Mouse (Mus musculus) embryonic fibroblast, embryonic 13.5 days (primary cell): ENCODE results near the gene Slc35b4. TPM values are rescaled to one million over a fixed set of nuclear protein-coding genes. Genes with fewer than 3 reads are reported as not detected.

Experiments used
- H3K27ac ChIP-seq: 2 replicates; pipeline ENCODE4 v1.5.1; 2012; ENCODE audit warnings: low read length, control low read depth, inconsistent platforms; ENCODE audit not compliant: insufficient read depth
- H3K4me1 ChIP-seq: 2 replicates; pipeline ENCODE4 v1.6.1; 2011; ENCODE audit warnings: low read length; ENCODE audit not compliant: control insufficient read depth, insufficient read depth
- H3K4me3 ChIP-seq: 2 replicates; pipeline ENCODE4 v1.5.1; 2011; ENCODE audit warnings: mild to moderate bottlenecking, control low read depth, low read length; ENCODE audit not compliant: insufficient read depth
- CTCF ChIP-seq: IDR thresholded peaks from 2 replicates; pipeline ENCODE4 v1.5.1; 2011; ENCODE audit warnings: mild to moderate bottlenecking, control low read depth, low read length, moderate library complexity, borderline replicate concordance; ENCODE audit not compliant: insufficient read depth
- POLR2A ChIP-seq: IDR thresholded peaks from 2 replicates; pipeline ENCODE4 v1.6.1; 2011; ENCODE audit warnings: low read depth, mild to moderate bottlenecking, control low read depth, low read length, moderate library complexity
- polyA plus RNA-seq: library from polyadenylated mRNA; stranded (reverse); fragments of >200 nt; gene quantifications from 2 replicates; pipeline ENCODE4 v1.2.4, GENCODE M21; 2011; ENCODE audit warnings: low read depth; ENCODE audit not compliant: missing spikeins, insufficient read length

The Slc35b4 gene
- polyA plus RNA-seq, 1 experiment, result 55.4 TPM

GRCm38 (mm10) chr6:34189494-34189893, 12.6 kb upstream of the Slc35b4 start:
- Histone ChIP-seq H3K4me3 (no peak overlapping the region), H3K27ac (no peak overlapping the region), H3K4me1 (no peaks in the 10 kb centered on the region)
- no peak for TF ChIP-seq CTCF
- TF ChIP-seq POLR2A, result no peak

GRCm38 (mm10) chr6:34187986-34188599, 11.2 kb upstream of the Slc35b4 start:
- no peak overlapping the region for H3K4me3 ChIP-seq
- H3K4me1 ChIP-seq, result no peaks in the 10 kb centered on the region
- H3K27ac ChIP-seq, result no peak overlapping the region
- no peak for TF ChIP-seq CTCF
- no peak for TF ChIP-seq POLR2A

DNA sequence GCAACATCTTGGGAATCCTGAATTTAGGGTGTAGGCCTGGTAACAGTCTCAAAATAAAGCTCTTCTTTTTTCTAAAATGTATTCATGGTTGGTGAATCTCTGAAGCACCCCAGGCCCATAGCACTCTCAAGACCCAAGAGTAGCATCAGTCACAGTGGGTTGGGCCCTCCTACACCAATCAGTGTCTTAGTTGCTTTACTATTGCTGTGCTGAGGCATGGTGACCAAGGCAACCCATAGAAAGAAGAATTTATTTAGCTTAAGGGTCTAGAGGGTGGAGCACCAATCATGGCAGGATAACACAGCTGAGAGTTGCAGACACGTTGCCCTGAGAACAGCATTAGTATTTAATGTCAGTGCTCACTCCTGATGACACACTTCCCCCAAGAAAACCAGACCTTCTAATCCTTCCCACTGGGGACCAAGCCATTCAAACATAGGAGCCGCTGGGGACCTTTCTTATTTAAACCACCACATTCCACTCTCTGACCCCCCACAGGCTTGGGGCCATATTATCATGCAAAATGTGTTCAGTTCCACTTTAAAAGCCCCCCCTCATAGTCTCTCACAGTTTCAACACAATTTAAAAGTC, 10.5 kb upstream of the Slc35b4 start:
- TF ChIP-seq POLR2A (no peak), CTCF (no peak)
- no peaks in the 10 kb centered on the region for H3K4me1 ChIP-seq
- no peak overlapping the region for H3K4me3 ChIP-seq
- H3K27ac ChIP-seq, result peak overlapping the region; percentile 1; the same call in 1 of the 2 replicates

DNA sequence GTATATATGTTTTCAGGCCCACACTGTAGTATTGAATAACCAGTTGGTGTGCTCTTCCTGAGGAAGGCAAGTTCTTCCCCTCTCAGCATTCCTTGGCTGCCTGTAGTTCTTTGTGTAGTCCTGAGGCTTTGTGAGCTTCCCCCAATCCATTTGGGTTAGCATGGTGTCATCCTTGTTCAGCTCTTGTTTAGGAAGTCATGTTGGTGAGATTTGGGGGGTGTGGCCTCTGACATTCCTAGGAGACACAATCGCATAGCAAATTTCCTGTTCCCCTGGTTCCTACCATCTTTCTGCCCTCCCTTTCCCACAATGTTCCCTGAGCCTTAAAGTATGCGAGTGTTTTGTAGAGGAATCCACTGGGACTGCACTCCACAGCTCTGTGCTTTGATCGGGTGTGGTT, 6.4 kb upstream of the Slc35b4 start:
- Histone ChIP-seq H3K27ac (no peak overlapping the region), H3K4me1 (no peaks in the 10 kb centered on the region), H3K4me3 (no peak overlapping the region)
- no peak for TF ChIP-seq POLR2A
- no peak for TF ChIP-seq CTCF

DNA sequence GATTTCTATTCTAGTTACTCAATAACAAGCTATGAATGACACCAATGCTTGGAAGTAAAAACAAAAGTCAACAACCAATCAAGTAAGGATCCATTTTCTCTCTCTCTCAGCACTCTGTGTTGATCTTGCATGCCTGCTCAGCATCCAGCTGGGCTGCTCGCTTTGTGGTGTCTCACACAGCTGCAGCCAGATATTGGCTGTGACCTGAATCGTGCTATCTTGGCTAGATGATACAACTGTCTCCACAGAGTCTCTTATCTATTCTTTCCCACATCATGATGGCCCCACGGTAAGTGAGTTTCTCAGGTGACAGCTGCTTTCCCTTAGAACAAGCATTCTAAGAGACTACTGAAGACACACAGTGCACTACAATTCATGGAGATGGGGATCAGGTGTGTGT, 5.0 kb upstream of the Slc35b4 start:
- H3K4me1 ChIP-seq, result no peaks in the 10 kb centered on the region
- no peak overlapping the region for H3K27ac ChIP-seq
- TF ChIP-seq POLR2A, result no peak
- TF ChIP-seq CTCF, result no peak
- H3K4me3 ChIP-seq, result no peak overlapping the region

DNA sequence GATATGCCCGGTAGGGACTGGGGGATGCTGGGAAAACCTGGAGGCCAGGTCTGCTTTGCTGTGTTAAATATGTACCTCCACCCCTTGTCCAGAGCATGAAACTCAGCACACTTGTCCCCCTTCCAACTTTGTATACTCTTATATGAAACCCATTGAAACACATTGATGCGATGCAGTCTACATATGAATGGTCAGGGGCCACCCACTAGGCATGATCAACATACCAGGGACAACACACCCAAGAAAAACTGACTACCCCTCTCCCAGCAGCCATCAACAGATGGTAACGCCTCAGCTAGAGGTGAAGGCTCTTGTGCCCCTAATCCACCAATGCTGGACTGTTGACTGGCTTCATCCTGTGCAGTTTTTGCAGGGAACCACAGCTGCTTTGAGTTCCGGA, 3.0 kb upstream of the Slc35b4 start:
- H3K4me1 ChIP-seq, result no peaks in the 10 kb centered on the region
- no peak overlapping the region for H3K27ac ChIP-seq
- H3K4me3 ChIP-seq, result no peak overlapping the region
- no peak for TF ChIP-seq CTCF
- no peak for TF ChIP-seq POLR2A

DNA sequence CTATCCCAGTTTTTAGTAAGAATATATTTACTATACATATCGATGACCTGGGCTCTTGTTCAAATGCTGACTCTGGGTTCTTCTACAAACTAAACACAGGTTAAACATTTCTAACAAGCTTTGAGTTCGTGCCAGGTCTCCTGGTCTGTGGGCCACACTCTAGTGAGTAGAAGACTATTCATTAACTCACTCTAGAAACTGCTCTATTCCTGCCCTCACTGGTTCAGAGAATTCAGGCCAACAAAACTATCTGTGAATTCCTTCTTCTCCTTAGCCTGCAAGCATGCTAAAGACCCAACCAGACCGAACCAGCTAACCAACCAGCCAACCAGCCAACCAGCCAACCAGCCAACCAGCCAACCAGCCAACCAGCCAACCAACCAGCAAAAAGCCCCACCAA, 2.1 kb upstream of the Slc35b4 start:
- Histone ChIP-seq H3K4me3 (no peak overlapping the region), H3K4me1 (no peaks in the 10 kb centered on the region), H3K27ac (no peak overlapping the region)
- TF ChIP-seq CTCF, result no peak
- no peak for TF ChIP-seq POLR2A

- Histone ChIP-seq H3K27ac (peak overlapping the region; percentile 22), H3K4me3 (peak overlapping the region; percentile 94), H3K4me1 (no peaks in the 10 kb centered on the region; the same call in 1 of the 2 replicates)
- TF ChIP-seq CTCF, result no peak
- TF ChIP-seq POLR2A, result no peak
These were observed 624 bp downstream of the Slc35b4 start for GRCm38 (mm10) chr6:34176111-34176863.

DNA sequence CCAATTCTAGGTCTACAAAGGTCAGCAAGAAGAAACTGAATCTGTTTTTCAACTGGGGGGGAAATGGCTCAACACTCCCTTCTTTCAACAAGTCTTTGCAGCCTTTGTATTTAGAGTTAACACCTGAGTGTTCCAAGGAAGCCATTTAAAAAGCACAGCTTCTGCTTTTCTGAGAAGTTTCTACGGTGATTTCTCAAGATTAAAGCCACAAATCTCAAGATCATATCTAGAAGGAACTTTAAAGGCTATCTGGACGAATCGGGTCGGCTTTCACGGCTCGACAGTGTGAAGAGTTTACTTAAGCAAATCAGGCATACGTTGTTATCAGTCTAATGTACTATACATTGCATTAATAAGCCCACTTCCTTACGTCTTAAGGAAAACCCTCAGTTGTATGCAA, 2.2 kb downstream of the Slc35b4 start:
- no peaks in the 10 kb centered on the region; the same call in none of the 2 replicates for H3K4me1 ChIP-seq
- no peak for TF ChIP-seq POLR2A
- no peak for TF ChIP-seq CTCF

DNA sequence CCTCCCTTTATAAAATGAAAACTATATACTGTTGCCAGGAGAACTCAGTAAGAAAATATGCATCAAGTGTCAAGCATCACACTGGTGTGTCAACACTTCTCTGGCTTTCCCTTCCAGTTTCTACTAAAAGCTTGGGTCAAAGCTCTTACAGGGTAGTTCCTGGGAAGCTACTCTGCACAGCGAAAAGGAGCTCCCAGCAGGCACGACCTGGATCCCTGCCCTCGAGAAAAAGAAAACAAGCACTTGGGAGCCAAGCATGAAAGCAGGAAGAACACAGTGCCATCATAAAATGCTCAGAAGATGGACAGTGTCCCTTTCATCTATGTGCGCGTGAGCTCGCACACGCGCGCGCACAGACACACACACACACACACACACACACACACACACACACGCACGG, 3.7 kb downstream of the Slc35b4 start:
- H3K27ac ChIP-seq, result no peak overlapping the region
- no peak overlapping the region for H3K4me3 ChIP-seq
- TF ChIP-seq CTCF, result no peak
- no peak for TF ChIP-seq POLR2A
- H3K4me1 ChIP-seq, result no peaks in the 10 kb centered on the region; the same call in none of the 2 replicates

More for the DNA sequence above, 2.2 kb downstream of the Slc35b4 start:
- Histone ChIP-seq H3K27ac (no peak overlapping the region), H3K4me3 (no peak overlapping the region)
